Mouse (Mus musculus): ENCODE measurements around the gene Fam131a. TPM values are rescaled to one million over a fixed set of nuclear protein-coding genes. Genes with fewer than 3 reads are reported as not detected.
A peak's percentile ranks its signal among the peaks of the same experiment; 100 is the strongest.
"Not testable (repeated sequence)": the region's sequence is repeated elsewhere in the genome, so short reads cannot be mapped to it uniquely, and the experiment has no call there.

The Fam131a gene
- 45.5 and 47.5 TPM in 2 replicates for polyA plus RNA-seq (2015; fragmentation: Nextera tagmentation; extraction: Ambion mirVana)

- ATAC-seq (ENCODE audit: low FRiP score, low read depth), result peak; percentile 94
- under 1% methylated on average over 36 of the region's 37 CpGs for WGBS
Measured at GRCm38 (mm10) chr16:20693111-20693701, at the start of gene Fam131a. Fam131a (plus strand) TSS chr16:20693241.

GRCm38 (mm10) chr16:20643911-20644310, 49.1 kb upstream of the Fam131a start:
- 0 out of 2 replicates have a peak, but pooled peaks cover 10% of the 10 kb centered on the region for H3K36me3 ChIP-seq
- WGBS, result 89% methylated on average over 7 of the region's 7 CpGs
- no peaks in the 10 kb centered on the region for H3K9me3 ChIP-seq
- H3K27ac ChIP-seq (replicated peaks), result no peak overlapping the region
- no peak overlapping the region for H3K9ac ChIP-seq
- no peaks in the 10 kb centered on the region for H3K4me1 ChIP-seq (replicated peaks)
- H3K27me3 ChIP-seq, result no peaks in the 10 kb centered on the region
- ATAC-seq (ENCODE audit: low FRiP score, low read depth), result no peak
- H3K4me2 ChIP-seq, result no peak overlapping the region
- H3K4me3 ChIP-seq, result no peak overlapping the region

More at GRCm38 (mm10) chr16:20693111-20693701, at the start of gene Fam131a:
- Histone ChIP-seq H3K4me3 (peak within 1 kb of the TSS; percentile 62), H3K27ac (replicated peaks) (peak within 1 kb of the TSS; percentile 97), H3K9ac (peak within 1 kb of the TSS; percentile 78), H3K27me3 (no peaks in the 10 kb centered on the region), H3K9me3 (no peaks in the 10 kb centered on the region), H3K4me1 (replicated peaks) (peaks cover 46% of the 10 kb centered on the region), H3K4me2 (peak within 1 kb of the TSS; percentile 66), H3K36me3 (peaks cover 35% of the 10 kb centered on the region)

GRCm38 (mm10) chr16:20651076-20651946, 41.7 kb upstream of the Fam131a start, which contains the start of gene Psmd2:
Psmd2 (plus strand) TSS chr16:20651652.
- peak; percentile 97 for ATAC-seq (ENCODE audit: low FRiP score, low read depth)
- peak within 1 kb of the TSS; percentile 84 for H3K9ac ChIP-seq
- H3K9me3 ChIP-seq, result no peaks in the 10 kb centered on the region
- H3K36me3 ChIP-seq, result peaks cover 26% of the 10 kb centered on the region
- H3K27me3 ChIP-seq, result no peaks in the 10 kb centered on the region
- H3K4me3 ChIP-seq, result peak within 1 kb of the TSS; percentile 59
- H3K4me2 ChIP-seq, result peak within 1 kb of the TSS; percentile 92
- peak within 1 kb of the TSS; percentile 79 for H3K27ac ChIP-seq (replicated peaks)
- peaks cover 20% of the 10 kb centered on the region for H3K4me1 ChIP-seq (replicated peaks)
- WGBS, result 1% methylated on average over 43 of the region's 46 CpGs

- peak overlapping the region; percentile 73 for H3K27ac ChIP-seq (replicated peaks)
- peaks cover 32% of the 10 kb centered on the region for H3K36me3 ChIP-seq
- H3K4me1 ChIP-seq (replicated peaks), result peaks cover 20% of the 10 kb centered on the region
- peak overlapping the region; percentile 92 for H3K4me2 ChIP-seq
- H3K9ac ChIP-seq, result peak overlapping the region; percentile 84
- peak overlapping the region; percentile 59 for H3K4me3 ChIP-seq
- ATAC-seq (ENCODE audit: low FRiP score, low read depth), result no peak; the same call in 1 of the 2 replicates
- H3K27me3 ChIP-seq, result no peaks in the 10 kb centered on the region
- H3K9me3 ChIP-seq, result no peaks in the 10 kb centered on the region
- WGBS, result 8% methylated on average over 10 of the region's 12 CpGs
Measured at GRCm38 (mm10) chr16:20651947-20652310, 41.1 kb upstream of the Fam131a start.

DNA sequence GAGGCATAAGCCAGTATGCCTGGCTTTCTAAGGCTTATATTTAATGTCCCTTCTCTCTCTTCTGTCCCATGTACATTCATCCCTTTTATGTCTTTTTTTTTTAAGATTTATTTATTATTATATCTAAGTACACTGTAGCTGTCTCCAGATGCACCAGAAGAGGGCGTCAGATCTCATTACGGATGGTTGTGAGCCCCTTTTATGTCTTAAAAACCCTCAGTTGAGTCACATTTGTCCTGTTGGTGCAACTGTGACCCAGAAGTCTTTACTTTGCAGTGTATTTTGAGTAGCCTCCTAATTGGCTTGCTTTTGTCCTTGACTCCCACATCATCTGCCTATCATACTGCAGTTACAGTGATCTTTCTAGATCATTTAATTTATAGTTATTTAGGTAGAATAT, 39.7 kb upstream of the Fam131a start:
- ATAC-seq (ENCODE audit: low FRiP score, low read depth), result no peak
- H3K4me2 ChIP-seq, result peak overlapping the region; percentile 92
- H3K36me3 ChIP-seq, result peaks cover 46% of the 10 kb centered on the region
- no peak overlapping the region for H3K4me3 ChIP-seq
- no peak overlapping the region for H3K27ac ChIP-seq (replicated peaks)
- no peak overlapping the region for H3K9ac ChIP-seq
- H3K4me1 ChIP-seq (replicated peaks), result peaks cover 20% of the 10 kb centered on the region
- no peaks in the 10 kb centered on the region for H3K27me3 ChIP-seq
- WGBS, result 43% methylated on average over 2 of the region's 2 CpGs
- H3K9me3 ChIP-seq, result no peaks in the 10 kb centered on the region

DNA sequence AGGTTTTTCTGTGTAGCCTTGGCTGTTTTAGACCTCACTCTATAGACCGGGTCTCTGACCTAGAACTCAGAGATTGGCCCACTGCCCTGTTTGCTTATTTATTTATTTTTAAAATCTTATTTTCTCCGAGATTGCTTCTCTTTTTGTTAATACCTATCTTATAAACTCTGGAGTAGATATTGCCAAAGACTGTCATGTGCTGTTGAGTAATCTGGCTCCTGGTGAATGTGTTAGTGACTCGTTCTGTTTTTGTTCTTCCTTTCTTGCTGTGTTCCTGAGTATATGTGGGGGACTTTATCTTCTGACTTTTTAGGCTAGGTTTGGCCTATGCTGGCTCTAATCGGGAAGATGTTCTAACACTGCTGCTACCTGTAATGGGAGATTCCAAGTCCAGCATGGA, 35.4 kb upstream of the Fam131a start:
- Histone ChIP-seq H3K4me1 (replicated peaks) (peaks cover 8% of the 10 kb centered on the region), H3K27me3 (no peaks in the 10 kb centered on the region), H3K36me3 (peaks cover 87% of the 10 kb centered on the region), H3K9me3 (no peaks in the 10 kb centered on the region), H3K4me2 (no peak overlapping the region), H3K27ac (replicated peaks) (no peak overlapping the region), H3K4me3 (no peak overlapping the region), H3K9ac (no peak overlapping the region)
- ATAC-seq (ENCODE audit: low FRiP score, low read depth), result no peak
- 94% methylated on average over 4 of the region's 4 CpGs for WGBS

- not testable (repeated sequence) for H3K9ac ChIP-seq; H3K4me1 ChIP-seq (replicated peaks); H3K4me3 ChIP-seq; H3K27me3 ChIP-seq; H3K9me3 ChIP-seq; H3K27ac ChIP-seq (replicated peaks); H3K4me2 ChIP-seq; ATAC-seq (ENCODE audit: low FRiP score, low read depth)
- 98% methylated on average over 5 of the region's 6 CpGs for WGBS
- peaks cover 11% of the 10 kb centered on the region; the same call in 1 of the 2 replicates for H3K36me3 ChIP-seq
Measured at GRCm38 (mm10) chr16:20668013-20668412, 25.0 kb upstream of the Fam131a start, which contains the start of gene Eif4g1. Eif4g1 (plus strand) TSS chr16:20668313.

GRCm38 (mm10) chr16:20670291-20670690, 22.8 kb upstream of the Fam131a start:
- Histone ChIP-seq H3K27me3 (no peaks in the 10 kb centered on the region), H3K36me3 (peaks cover 9% of the 10 kb centered on the region)
- WGBS, result 87% methylated on average over 3 of the region's 3 CpGs

GRCm38 (mm10) chr16:20671886-20672285, 21.2 kb upstream of the Fam131a start:
- no peak for ATAC-seq (ENCODE audit: low FRiP score, low read depth)
- Histone ChIP-seq H3K36me3 (peaks cover 20% of the 10 kb centered on the region), H3K27ac (replicated peaks) (0 out of 2 replicates have a peak overlapping the region, but pooled peaks have one; percentile 84), H3K4me2 (peak overlapping the region; percentile 90), H3K4me1 (replicated peaks) (peaks cover 26% of the 10 kb centered on the region), H3K4me3 (peak overlapping the region; percentile 68), H3K27me3 (no peaks in the 10 kb centered on the region), H3K9ac (no peak overlapping the region), H3K9me3 (no peaks in the 10 kb centered on the region)
- 22% methylated on average over 6 of the region's 6 CpGs for WGBS

More at GRCm38 (mm10) chr16:20670291-20670690, 22.8 kb upstream of the Fam131a start:
- H3K4me3 ChIP-seq, result no peak overlapping the region
- H3K4me1 ChIP-seq (replicated peaks), result peaks cover 23% of the 10 kb centered on the region
- no peak for ATAC-seq (ENCODE audit: low FRiP score, low read depth)
- no peak overlapping the region for H3K4me2 ChIP-seq
- H3K9me3 ChIP-seq, result no peaks in the 10 kb centered on the region
- no peak overlapping the region for H3K9ac ChIP-seq
- no peak overlapping the region for H3K27ac ChIP-seq (replicated peaks)

DNA sequence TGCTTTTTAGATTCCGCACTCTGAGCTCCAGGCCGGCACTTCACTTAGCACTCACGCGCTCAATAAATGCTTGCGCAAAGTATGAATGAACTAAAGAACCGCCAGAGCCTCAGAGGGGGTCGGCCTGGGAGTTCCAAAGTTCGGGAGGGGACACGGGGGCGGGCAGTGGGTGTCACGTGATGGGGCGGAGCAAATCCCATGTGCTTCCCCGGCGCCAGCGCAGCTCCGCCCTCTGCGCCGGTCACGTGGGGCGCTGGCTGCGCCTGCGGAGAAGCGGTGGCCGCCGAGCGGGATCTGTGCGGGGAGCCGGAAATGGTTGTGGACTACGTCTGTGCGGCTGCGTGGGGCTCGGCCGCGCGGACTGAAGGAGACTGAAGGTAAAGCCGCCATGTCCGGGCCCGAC, 20.5 kb upstream of the Fam131a start:
- Histone ChIP-seq H3K4me3 (peak overlapping the region; percentile 68), H3K36me3 (peaks cover 25% of the 10 kb centered on the region), H3K4me1 (replicated peaks) (peaks cover 27% of the 10 kb centered on the region), H3K27ac (replicated peaks) (peak overlapping the region; percentile 84), H3K9me3 (no peaks in the 10 kb centered on the region), H3K4me2 (peak overlapping the region; percentile 90), H3K9ac (peak overlapping the region; percentile 84), H3K27me3 (no peaks in the 10 kb centered on the region)
- WGBS, result 0% methylated on average over 37 of the region's 38 CpGs
- peak; percentile 98 for ATAC-seq (ENCODE audit: low FRiP score, low read depth)

- Histone ChIP-seq H3K4me1 (replicated peaks) (peaks cover 32% of the 10 kb centered on the region), H3K9me3 (no peaks in the 10 kb centered on the region), H3K4me2 (peak overlapping the region; percentile 90), H3K9ac (peak overlapping the region; percentile 84), H3K27ac (replicated peaks) (peak overlapping the region; percentile 84), H3K36me3 (peaks cover 32% of the 10 kb centered on the region), H3K27me3 (no peaks in the 10 kb centered on the region), H3K4me3 (peak overlapping the region; percentile 68)
- WGBS, result 0% methylated on average over 51 of the region's 78 CpGs
- ATAC-seq (ENCODE audit: low FRiP score, low read depth), result peak; percentile 87
Measured at GRCm38 (mm10) chr16:20672965-20673705, 19.9 kb upstream of the Fam131a start.

Measured in hindbrain, embryonic 15.5 days (tissue).